Mouse (Mus musculus): ENCODE results near the gene Zfp449. TPM values are rescaled to one million over a fixed set of nuclear protein-coding genes. Genes with fewer than 3 reads are reported as not detected.

Zfp449 gene
- 5.6 TPM for polyA plus RNA-seq (2015; fragmentation: Illumina TruSeq; extraction: RNeasy Lipid Tissue Mini Kit (QIAGEN cat#74804); ENCODE audit: low read depth, low replicate concordance)

GRCm38 (mm10) chrX:56346176-56346931 lies at the start of gene Zfp449:
Zfp449 (plus strand) TSS chrX:56346400.

GRCm38 (mm10) chrX:56374431-56375128 lies 28.4 kb downstream of the Zfp449 start, which contains the start of gene Smim10l2a:
Smim10l2a (plus strand) TSS chrX:56374586.

Other genes starting within 250 kb of the Zfp449 start
- not detected for gene 3830403N18Rik, start 209.8 kb upstream of the Zfp449 start, polyA plus RNA-seq (2015; fragmentation: Illumina TruSeq; extraction: RNeasy Lipid Tissue Mini Kit (QIAGEN cat#74804); ENCODE audit: low read depth, low replicate concordance)
- gene Gm773, start 133.5 kb upstream of the Zfp449 start, polyA plus RNA-seq (2015; fragmentation: Illumina TruSeq; extraction: RNeasy Lipid Tissue Mini Kit (QIAGEN cat#74804); ENCODE audit: low read depth, low replicate concordance), result not detected
- gene Smim10l2a, start 28.2 kb downstream of the Zfp449 start, polyA plus RNA-seq (2015; fragmentation: Illumina TruSeq; extraction: RNeasy Lipid Tissue Mini Kit (QIAGEN cat#74804); ENCODE audit: low read depth, low replicate concordance), result 23.6 TPM
- gene Gm2174, start 101.6 kb downstream of the Zfp449 start, polyA plus RNA-seq (2015; fragmentation: Illumina TruSeq; extraction: RNeasy Lipid Tissue Mini Kit (QIAGEN cat#74804); ENCODE audit: low read depth, low replicate concordance), result not detected
- gene Ints6l, start 108.5 kb downstream of the Zfp449 start, polyA plus RNA-seq (2015; fragmentation: Illumina TruSeq; extraction: RNeasy Lipid Tissue Mini Kit (QIAGEN cat#74804); ENCODE audit: low read depth, low replicate concordance), result 37.9 TPM
- gene Gm10477, start 178.3 kb downstream of the Zfp449 start, polyA plus RNA-seq (2015; fragmentation: Illumina TruSeq; extraction: RNeasy Lipid Tissue Mini Kit (QIAGEN cat#74804); ENCODE audit: low read depth, low replicate concordance), result not detected
- gene Gm648, start 203.2 kb downstream of the Zfp449 start, polyA plus RNA-seq (2015; fragmentation: Illumina TruSeq; extraction: RNeasy Lipid Tissue Mini Kit (QIAGEN cat#74804); ENCODE audit: low read depth, low replicate concordance), result not detected